Mouse (Mus musculus) kidney, embryonic 14.5 days (tissue): ENCODE measurements around the gene Cib4. TPM values are rescaled to one million over a fixed set of nuclear protein-coding genes. Genes with fewer than 3 reads are reported as not detected.
A peak's percentile ranks its signal among the peaks of the same experiment; 100 is the strongest.

Experiments used
- ATAC-seq: fragments of 200-750 bp; cut with Nextera tagmentation; 2 replicates; pipeline ENCODE4 v1.8.0; 2017; ENCODE audit warnings: moderate number of reproducible peaks, mild to moderate bottlenecking, moderate TSS enrichment, moderate library complexity; ENCODE audit not compliant: low FRiP score, low TSS enrichment
- H3K27ac ChIP-seq: fragments of 300-500 bp; sonication (generic); 2 replicates; pipeline ENCODE4 v1.5.1; 2014; ENCODE audit warnings: low read depth, mild to moderate bottlenecking, low read length, moderate library complexity, mixed read lengths
- H3K27me3 ChIP-seq: fragments of 300-500 bp; sonication (generic); 2 replicates; pipeline ENCODE4 v1.6.1; 2014; ENCODE audit warnings: mild to moderate bottlenecking, low read length; ENCODE audit not compliant: control insufficient read depth, insufficient read depth
- H3K36me3 ChIP-seq: fragments of 300-500 bp; sonication (generic); 2 replicates; pipeline ENCODE4 v1.6.1; 2014; ENCODE audit warnings: low read length, mixed read lengths; ENCODE audit not compliant: control insufficient read depth, insufficient read depth
- H3K4me1 ChIP-seq: fragments of 300-500 bp; sonication (generic); 2 replicates; pipeline ENCODE4 v1.6.1; 2014; ENCODE audit warnings: low read length, mixed read lengths; ENCODE audit not compliant: control insufficient read depth, insufficient read depth
- H3K4me2 ChIP-seq: fragments of 300-500 bp; sonication (generic); replicated peaks from 2 replicates; pipeline ENCODE4 v1.6.1; 2014; ENCODE audit warnings: low read depth, mild to moderate bottlenecking, low read length
- H3K4me3 ChIP-seq: fragments of 300-500 bp; sonication (generic); 2 replicates; pipeline ENCODE4 v1.5.1; 2014; ENCODE audit warnings: mild to moderate bottlenecking, low read length
- H3K9ac ChIP-seq: fragments of 300-500 bp; sonication (generic); 2 replicates; pipeline ENCODE4 v1.6.1; 2014; ENCODE audit warnings: low read depth, mild to moderate bottlenecking, low read length, moderate library complexity
- H3K9me3 ChIP-seq: fragments of 300-500 bp; sonication (generic); 2 replicates; pipeline ENCODE4 v1.6.1; 2016; ENCODE audit warnings: low read length; ENCODE audit not compliant: control insufficient read depth
- WGBS: fragments of 180-500 bp; shearing (Covaris S2); extraction: QIAGEN DNeasy Blood & Tissue Kit; methylation state at CpG from one replicate; pipeline ENCODE4 v1.1.7; 2014; 5-methylcytosine and 5-hydroxymethylcytosine counted together
- polyA plus RNA-seq: library from polyadenylated mRNA; unstranded; fragments of >200 nt; fragmentation: Nextera tagmentation; extraction: Ambion mirVana; gene quantifications from 2 replicates; pipeline ENCODE4 v1.2.1, GENCODE M21; 2014

The Cib4 gene
- polyA plus RNA-seq, 1 experiment from 2014 or later = not detected

GRCm38 (mm10) chr5:30527129-30527528 is 18.5 kb downstream of the Cib4 start:
- Histone ChIP-seq H3K4me1 (no peaks in the 10 kb centered on the region), H3K4me2 (no peak overlapping the region), H3K27me3 (0 out of 2 replicates have a peak, but pooled peaks cover 5% of the 10 kb centered on the region), H3K36me3 (no peaks in the 10 kb centered on the region), H3K27ac (no peak overlapping the region), H3K9ac (no peak overlapping the region), H3K4me3 (no peak overlapping the region), H3K9me3 (no peaks in the 10 kb centered on the region)
- no peak for ATAC-seq
- 77% methylated on average over 5 of the region's 5 CpGs for WGBS

GRCm38 (mm10) chr5:30525920-30526836 is 19.5 kb downstream of the Cib4 start:
- Histone ChIP-seq H3K9me3 (no peaks in the 10 kb centered on the region), H3K36me3 (no peaks in the 10 kb centered on the region), H3K27me3 (0 out of 2 replicates have a peak, but pooled peaks cover 5% of the 10 kb centered on the region), H3K4me2 (no peak overlapping the region), H3K27ac (peak overlapping the region; percentile 39; the same call in 1 of the 2 replicates), H3K4me1 (no peaks in the 10 kb centered on the region), H3K9ac (no peak overlapping the region), H3K4me3 (no peak overlapping the region)
- peak; percentile 72; the same call in 1 of the 2 replicates for ATAC-seq
- WGBS = 16% methylated on average over 12 of the region's 12 CpGs

- 36% methylated on average over 3 of the region's 3 CpGs for WGBS
- no peak for ATAC-seq
- 0 out of 2 replicates have a peak, but pooled peaks cover 5% of the 10 kb centered on the region for H3K27me3 ChIP-seq
- H3K36me3 ChIP-seq = no peaks in the 10 kb centered on the region
- no peak overlapping the region for H3K27ac ChIP-seq
- no peak overlapping the region for H3K9ac ChIP-seq
- no peak overlapping the region for H3K4me2 ChIP-seq
- no peak overlapping the region for H3K4me3 ChIP-seq
- H3K9me3 ChIP-seq = no peaks in the 10 kb centered on the region
- no peaks in the 10 kb centered on the region for H3K4me1 ChIP-seq
These were observed 21.4 kb downstream of the Cib4 start for GRCm38 (mm10) chr5:30524213-30524612.

- Histone ChIP-seq H3K36me3 (no peaks in the 10 kb centered on the region), H3K4me3 (no peak overlapping the region), H3K4me2 (no peak overlapping the region), H3K27me3 (no peaks in the 10 kb centered on the region), H3K4me1 (no peaks in the 10 kb centered on the region), H3K9ac (no peak overlapping the region), H3K9me3 (no peaks in the 10 kb centered on the region), H3K27ac (no peak overlapping the region)
- no peak for ATAC-seq
- 71% methylated on average over 3 of the region's 3 CpGs for WGBS
These were observed 22.5 kb downstream of the Cib4 start for GRCm38 (mm10) chr5:30523131-30523530.

GRCm38 (mm10) chr5:30522406-30522805 is 23.2 kb downstream of the Cib4 start:
- Histone ChIP-seq H3K4me1 (no peaks in the 10 kb centered on the region), H3K36me3 (no peaks in the 10 kb centered on the region), H3K27me3 (no peaks in the 10 kb centered on the region), H3K9me3 (no peaks in the 10 kb centered on the region), H3K27ac (no peak overlapping the region), H3K9ac (no peak overlapping the region), H3K4me2 (no peak overlapping the region), H3K4me3 (no peak overlapping the region)
- 87% methylated on average over 8 of the region's 8 CpGs for WGBS
- ATAC-seq = no peak

- Histone ChIP-seq H3K27me3 (no peaks in the 10 kb centered on the region), H3K9me3 (no peaks in the 10 kb centered on the region), H3K9ac (no peak overlapping the region), H3K4me1 (no peaks in the 10 kb centered on the region), H3K27ac (no peak overlapping the region), H3K36me3 (no peaks in the 10 kb centered on the region), H3K4me2 (no peak overlapping the region), H3K4me3 (no peak overlapping the region)
- WGBS = 73% methylated on average over 10 of the region's 10 CpGs
- ATAC-seq = no peak
These were observed 25.4 kb downstream of the Cib4 start for GRCm38 (mm10) chr5:30520214-30520732.

GRCm38 (mm10) chr5:30519494-30519893 is 26.1 kb downstream of the Cib4 start:
- no peaks in the 10 kb centered on the region for H3K27me3 ChIP-seq
- no peaks in the 10 kb centered on the region for H3K4me1 ChIP-seq
- H3K4me2 ChIP-seq = no peak overlapping the region
- no peak overlapping the region for H3K9ac ChIP-seq
- no peak overlapping the region for H3K27ac ChIP-seq
- no peaks in the 10 kb centered on the region for H3K9me3 ChIP-seq
- ATAC-seq = no peak
- no peak overlapping the region for H3K4me3 ChIP-seq
- no peaks in the 10 kb centered on the region for H3K36me3 ChIP-seq
- 49% methylated on average over 7 of the region's 7 CpGs for WGBS

- H3K27me3 ChIP-seq = no peaks in the 10 kb centered on the region
These were observed 27.1 kb downstream of the Cib4 start for GRCm38 (mm10) chr5:30518547-30518946.

GRCm38 (mm10) chr5:30518108-30518507 is 27.5 kb downstream of the Cib4 start:
- no peak overlapping the region for H3K4me2 ChIP-seq
- 71% methylated on average over 5 of the region's 5 CpGs for WGBS
- no peak overlapping the region for H3K4me3 ChIP-seq
- H3K27me3 ChIP-seq = no peaks in the 10 kb centered on the region
- ATAC-seq = no peak
- no peak overlapping the region for H3K27ac ChIP-seq
- no peaks in the 10 kb centered on the region for H3K36me3 ChIP-seq
- no peaks in the 10 kb centered on the region for H3K9me3 ChIP-seq
- H3K4me1 ChIP-seq = no peaks in the 10 kb centered on the region
- H3K9ac ChIP-seq = no peak overlapping the region

More at GRCm38 (mm10) chr5:30518547-30518946, 27.1 kb downstream of the Cib4 start:
- no peaks in the 10 kb centered on the region for H3K4me1 ChIP-seq
- no peaks in the 10 kb centered on the region for H3K36me3 ChIP-seq
- no peak overlapping the region for H3K27ac ChIP-seq
- WGBS = 78% methylated on average over 6 of the region's 6 CpGs
- H3K9ac ChIP-seq = no peak overlapping the region
- H3K9me3 ChIP-seq = no peaks in the 10 kb centered on the region
- no peak overlapping the region for H3K4me2 ChIP-seq
- ATAC-seq = no peak
- no peak overlapping the region for H3K4me3 ChIP-seq
